Mouse (Mus musculus): Measurements from ENCODE around the gene Zfp866.

Gene Zfp866

GRCm38 (mm10) chr8:69796721-69797345 is 5.9 kb upstream of the Zfp866 start:
- peak; percentile 83 for DNase-seq

GRCm38 (mm10) chr8:69794901-69795300 is 3.9 kb upstream of the Zfp866 start:
- peak; percentile 68 for DNase-seq

- DNase-seq = peak; percentile 82
Observed at GRCm38 (mm10) chr8:69794096-69794495, 3.1 kb upstream of the Zfp866 start.

GRCm38 (mm10) chr8:69793666-69794065 is 2.7 kb upstream of the Zfp866 start:
- peak; percentile 72 for DNase-seq

- DNase-seq = peak; percentile 96
Observed at GRCm38 (mm10) chr8:69791415-69792068, 564 bp upstream of the Zfp866 start.

GRCm38 (mm10) chr8:69790364-69790763 is 614 bp downstream of the Zfp866 start:
- DNase-seq = peak; percentile 66

GRCm38 (mm10) chr8:69789731-69790130 is 1.2 kb downstream of the Zfp866 start:
- peak; percentile 71 for DNase-seq

GRCm38 (mm10) chr8:69789105-69789504 is 1.9 kb downstream of the Zfp866 start:
- DNase-seq = peak; percentile 69

- peak; percentile 79 for DNase-seq
Observed at GRCm38 (mm10) chr8:69777111-69777510, 13.9 kb downstream of the Zfp866 start.

GRCm38 (mm10) chr8:69775149-69775534 is 15.8 kb downstream of the Zfp866 start:
- DNase-seq = no peak

GRCm38 (mm10) chr8:69774503-69775148 is 16.4 kb downstream of the Zfp866 start, which contains the start of gene Gm20422:
TSS of gene Gm20422 (minus strand) at chr8:69774886.
- peak; percentile 99 for DNase-seq

- peak; percentile 62 for DNase-seq
Observed at GRCm38 (mm10) chr8:69772106-69772505, 18.9 kb downstream of the Zfp866 start.

- DNase-seq = peak; percentile 62
Observed at GRCm38 (mm10) chr8:69771221-69771620, 19.8 kb downstream of the Zfp866 start.

- peak; percentile 76 for DNase-seq
Observed at GRCm38 (mm10) chr8:69761814-69762445, 29.0 kb downstream of the Zfp866 start.

GRCm38 (mm10) chr8:69758316-69758715 is 32.7 kb downstream of the Zfp866 start:
- no peak for DNase-seq

GRCm38 (mm10) chr8:69752437-69752836 is 38.5 kb downstream of the Zfp866 start:
- DNase-seq = no peak

GRCm38 (mm10) chr8:69749544-69750454 is 41.2 kb downstream of the Zfp866 start, which contains the start of gene Zfp963:
TSS of gene Zfp963 (minus strand) at chr8:69749970.
- DNase-seq = peak; percentile 100

- DNase-seq = peak; percentile 52
Observed at GRCm38 (mm10) chr8:69741231-69741630, 49.7 kb downstream of the Zfp866 start.

GRCm38 (mm10) chr8:69740763-69741162 is 50.2 kb downstream of the Zfp866 start:
- DNase-seq = peak; percentile 41

GRCm38 (mm10) chr8:69735495-69735894 is 55.5 kb downstream of the Zfp866 start:
- no peak for DNase-seq

- no peak for DNase-seq
Observed at GRCm38 (mm10) chr8:69717232-69717580, 73.8 kb downstream of the Zfp866 start.
